Mouse (Mus musculus) midbrain, embryonic 14.5 days (tissue): Measurements from ENCODE around the gene Rccd1. TPM values are rescaled to one million over a fixed set of nuclear protein-coding genes. Genes with fewer than 3 reads are reported as not detected.
A peak's percentile ranks its signal among the peaks of the same experiment; 100 is the strongest.

Source experiments
- ATAC-seq: fragments of 200-750 bp; cut with Nextera tagmentation; 2 replicates; pipeline ENCODE4 v1.8.0; 2017; ENCODE audit warnings: moderate number of reproducible peaks, moderate library complexity; ENCODE audit not compliant: low FRiP score, low TSS enrichment
- DNase-seq: peaks from one replicate; pipeline ENCODE4 v3.0.0-alpha.2; 2015
- H3K27ac ChIP-seq: fragments of 300-500 bp; sonication (generic); replicated peaks from 2 replicates; pipeline ENCODE4 v1.5.1; 2014; ENCODE audit warnings: mild to moderate bottlenecking, low read depth, low read length, moderate library complexity
- H3K27me3 ChIP-seq: fragments of 300-500 bp; sonication (generic); 2 replicates; pipeline ENCODE4 v1.6.1; 2014; ENCODE audit warnings: low read length, control low read depth, mixed read lengths; ENCODE audit not compliant: control insufficient read depth, insufficient read depth
- H3K36me3 ChIP-seq: fragments of 300-500 bp; sonication (generic); 2 replicates; pipeline ENCODE4 v1.6.1; 2014; ENCODE audit warnings: low read length, control low read depth; ENCODE audit not compliant: control insufficient read depth, insufficient read depth
- H3K4me1 ChIP-seq: fragments of 300-500 bp; sonication (generic); 2 replicates; pipeline ENCODE4 v1.6.1; 2014; ENCODE audit warnings: mild to moderate bottlenecking, antibody characterized with exemption, low read length, control low read depth; ENCODE audit not compliant: control insufficient read depth, insufficient read depth
- H3K4me2 ChIP-seq: fragments of 300-500 bp; sonication (generic); 2 replicates; pipeline ENCODE4 v1.6.1; 2014; ENCODE audit warnings: mild to moderate bottlenecking, low read length, moderate library complexity
- H3K4me3 ChIP-seq: fragments of 300-500 bp; sonication (generic); replicated peaks from 2 replicates; pipeline ENCODE4 v1.5.1; 2014; ENCODE audit warnings: low read depth, low read length
- H3K9ac ChIP-seq: fragments of 300-500 bp; sonication (generic); replicated peaks from 2 replicates; pipeline ENCODE4 v1.6.1; 2014; ENCODE audit warnings: mild to moderate bottlenecking, low read length, moderate library complexity
- H3K9me3 ChIP-seq: fragments of 300-500 bp; sonication (generic); 2 replicates; pipeline ENCODE4 v1.6.1; 2016; ENCODE audit warnings: low read length, control low read depth, mixed read lengths; ENCODE audit not compliant: control insufficient read depth
- WGBS: fragments of 180-500 bp; shearing (Covaris S2); extraction: QIAGEN DNeasy Blood & Tissue Kit; methylation state at CpG from one replicate; pipeline ENCODE4 v1.1.7; 2014; 5-methylcytosine and 5-hydroxymethylcytosine counted together
- polyA plus RNA-seq: library from polyadenylated mRNA; unstranded; fragments of >200 nt; fragmentation: Nextera tagmentation; extraction: Ambion mirVana; gene quantifications from 2 replicates; pipeline ENCODE4 v1.2.1, GENCODE M21; 2014

Rccd1 gene
- 14.6 and 16.5 TPM in 2 replicates for polyA plus RNA-seq

DNA sequence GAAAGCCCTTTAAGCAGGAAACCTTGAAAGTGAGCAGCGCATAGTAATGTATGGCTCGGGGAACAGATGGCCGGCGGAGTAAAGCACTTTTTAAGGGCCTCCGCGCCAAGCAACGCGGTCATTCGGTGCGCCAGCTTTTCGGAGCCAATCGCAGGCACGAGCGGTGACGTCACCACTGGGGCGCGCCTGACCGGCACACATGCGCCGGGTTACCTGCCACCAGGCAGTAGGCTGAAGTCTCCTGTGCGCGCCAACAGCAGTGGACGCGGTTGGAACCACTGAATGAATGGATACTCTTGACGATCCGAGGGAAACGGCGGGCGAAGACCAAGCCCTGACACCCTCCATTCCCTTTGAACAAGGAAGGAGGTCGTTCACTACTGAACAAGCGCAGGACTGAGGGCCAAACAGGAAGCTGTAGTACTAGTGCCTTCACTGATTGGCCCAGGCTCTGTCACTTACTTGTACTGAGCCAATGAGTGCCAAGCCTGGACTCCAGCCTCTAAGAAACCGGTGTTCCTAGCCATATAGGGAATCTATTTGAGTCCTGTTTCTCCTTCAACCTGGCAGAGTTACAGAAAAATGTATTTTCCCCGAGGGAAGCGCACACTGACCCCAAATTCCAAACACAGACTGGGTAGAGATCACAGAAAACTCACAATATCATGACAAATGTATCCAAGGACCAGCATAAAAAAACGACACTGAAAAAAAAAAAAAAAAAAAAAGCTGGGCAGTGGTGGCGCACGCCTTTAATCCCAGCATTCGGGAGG is at the start of gene Rccd1:
Gene Rccd1 (minus strand): TSS at position 412 of the 773 bp plus-strand sequence.
- Histone ChIP-seq H3K9ac (peak within 1 kb of the TSS; percentile 64), H3K4me1 (peaks cover 9% of the 10 kb centered on the region), H3K36me3 (peaks cover 56% of the 10 kb centered on the region), H3K27me3 (no peaks in the 10 kb centered on the region), H3K4me2 (peak within 1 kb of the TSS; percentile 83), H3K9me3 (no peaks in the 10 kb centered on the region), H3K27ac (peak within 1 kb of the TSS; percentile 79), H3K4me3 (peak within 1 kb of the TSS; percentile 46)
- peak; percentile 99 for ATAC-seq
- DNase-seq: peak; percentile 97
- WGBS: 2% methylated on average over 38 of the region's 38 CpGs

DNA sequence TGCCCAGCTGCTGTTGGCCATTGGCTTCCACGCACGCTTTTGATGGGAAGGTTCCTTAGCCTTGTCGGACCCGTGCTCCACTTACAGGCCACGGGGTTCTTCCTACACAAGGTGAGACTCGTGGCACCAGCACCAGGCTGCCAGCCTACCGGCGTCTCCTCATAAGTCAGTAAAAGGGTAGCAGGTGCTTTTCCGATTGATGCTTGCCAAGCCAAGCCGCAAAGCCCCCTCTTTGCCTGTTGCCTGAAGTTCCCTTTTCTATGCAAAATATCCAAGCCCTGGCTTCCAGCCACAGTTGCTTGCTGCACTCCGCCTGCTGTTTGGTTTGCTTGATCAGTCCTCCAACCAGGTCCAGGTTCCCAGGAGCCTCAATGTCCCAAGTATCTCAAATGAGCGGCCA is 49.6 kb upstream of the Rccd1 start:
- no peak overlapping the region for H3K27ac ChIP-seq
- no peaks in the 10 kb centered on the region for H3K27me3 ChIP-seq
- DNase-seq (peak; percentile 27), ATAC-seq (no peak)
- no peaks in the 10 kb centered on the region for H3K9me3 ChIP-seq
- H3K36me3 ChIP-seq: no peaks in the 10 kb centered on the region
- peaks cover 14% of the 10 kb centered on the region for H3K4me1 ChIP-seq
- WGBS: 80% methylated on average over 12 of the region's 12 CpGs
- no peak overlapping the region for H3K4me3 ChIP-seq
- no peak overlapping the region for H3K4me2 ChIP-seq
- no peak overlapping the region for H3K9ac ChIP-seq

DNA sequence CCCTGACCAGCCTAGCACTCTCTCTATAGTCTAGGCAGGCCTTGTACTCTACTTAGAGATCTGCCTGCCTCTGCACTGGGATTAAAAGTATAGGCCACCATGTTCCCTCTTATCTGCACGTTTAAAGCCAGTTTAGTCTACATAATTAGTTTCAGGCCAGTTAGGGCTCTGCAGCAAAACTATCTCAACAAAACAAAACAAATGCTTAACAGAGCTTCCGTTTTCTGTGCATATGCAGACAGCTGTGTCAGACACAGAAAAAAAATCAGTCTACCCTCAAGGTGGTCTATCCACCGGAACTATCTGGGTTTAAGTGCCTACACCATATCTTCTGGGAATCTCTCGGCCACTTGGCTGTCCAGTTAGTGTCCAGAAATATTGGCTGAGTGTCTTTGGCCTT is 49.1 kb upstream of the Rccd1 start:
- Histone ChIP-seq H3K4me2 (no peak overlapping the region), H3K27me3 (no peaks in the 10 kb centered on the region), H3K4me1 (peaks cover 14% of the 10 kb centered on the region), H3K27ac (no peak overlapping the region), H3K9ac (no peak overlapping the region), H3K36me3 (peaks cover 4% of the 10 kb centered on the region), H3K4me3 (no peak overlapping the region), H3K9me3 (no peaks in the 10 kb centered on the region)
- no peak for DNase-seq
- WGBS: 84% methylated on average over 4 of the region's 4 CpGs
- no peak for ATAC-seq

DNA sequence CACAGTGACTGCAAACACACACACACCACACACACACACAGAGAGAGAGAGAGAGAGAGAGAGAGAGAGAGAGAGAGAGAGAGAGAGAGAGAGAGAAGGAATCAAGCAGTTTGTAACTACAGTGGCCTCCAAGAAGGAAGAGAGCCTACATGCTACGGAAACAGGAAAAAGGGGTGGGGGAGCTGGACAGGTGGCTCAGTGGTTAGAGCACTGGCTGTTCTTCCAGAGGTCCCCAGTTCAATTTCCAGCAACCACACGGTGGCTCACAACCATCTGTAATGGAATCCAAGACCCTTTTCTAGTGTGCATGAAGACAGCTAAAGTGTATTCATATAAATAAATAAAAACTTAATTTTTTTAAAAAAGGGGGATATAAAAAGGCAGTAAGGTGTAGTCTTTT is 48.4 kb upstream of the Rccd1 start:
- DNase-seq (no peak), ATAC-seq (no peak)
- Histone ChIP-seq H3K27ac (no peak overlapping the region), H3K9ac (no peak overlapping the region), H3K4me2 (no peak overlapping the region), H3K36me3 (peaks cover 11% of the 10 kb centered on the region), H3K9me3 (no peaks in the 10 kb centered on the region), H3K4me3 (no peak overlapping the region), H3K4me1 (peaks cover 14% of the 10 kb centered on the region), H3K27me3 (no peaks in the 10 kb centered on the region)
- 61% methylated on average over 2 of the region's 2 CpGs for WGBS

DNA sequence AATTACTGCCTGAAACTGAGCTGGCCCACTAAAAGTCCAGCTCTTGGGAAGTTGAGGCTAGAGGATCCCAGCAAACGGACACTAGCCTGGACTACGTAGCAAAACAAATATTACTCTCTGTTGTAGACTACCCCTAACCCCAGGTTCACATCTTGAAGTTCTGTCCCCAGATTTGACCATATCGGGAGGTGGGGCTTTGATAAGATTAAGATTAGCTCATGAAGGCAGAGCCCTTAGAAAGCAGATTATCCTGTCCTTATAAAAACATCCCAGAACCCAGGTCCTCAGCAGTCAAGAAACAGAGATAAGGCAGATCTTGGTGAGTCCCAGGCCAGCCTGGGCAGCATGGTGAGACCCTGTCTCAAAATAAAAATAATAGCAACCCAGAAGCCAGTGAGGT is 47.9 kb upstream of the Rccd1 start:
- peaks cover 14% of the 10 kb centered on the region for H3K4me1 ChIP-seq
- ATAC-seq (no peak), DNase-seq (no peak)
- no peak overlapping the region for H3K27ac ChIP-seq
- no peaks in the 10 kb centered on the region for H3K9me3 ChIP-seq
- no peak overlapping the region for H3K4me3 ChIP-seq
- H3K4me2 ChIP-seq: no peak overlapping the region
- H3K36me3 ChIP-seq: peaks cover 16% of the 10 kb centered on the region
- H3K27me3 ChIP-seq: no peaks in the 10 kb centered on the region
- WGBS: 86% methylated on average over 3 of the region's 3 CpGs
- H3K9ac ChIP-seq: no peak overlapping the region

DNA sequence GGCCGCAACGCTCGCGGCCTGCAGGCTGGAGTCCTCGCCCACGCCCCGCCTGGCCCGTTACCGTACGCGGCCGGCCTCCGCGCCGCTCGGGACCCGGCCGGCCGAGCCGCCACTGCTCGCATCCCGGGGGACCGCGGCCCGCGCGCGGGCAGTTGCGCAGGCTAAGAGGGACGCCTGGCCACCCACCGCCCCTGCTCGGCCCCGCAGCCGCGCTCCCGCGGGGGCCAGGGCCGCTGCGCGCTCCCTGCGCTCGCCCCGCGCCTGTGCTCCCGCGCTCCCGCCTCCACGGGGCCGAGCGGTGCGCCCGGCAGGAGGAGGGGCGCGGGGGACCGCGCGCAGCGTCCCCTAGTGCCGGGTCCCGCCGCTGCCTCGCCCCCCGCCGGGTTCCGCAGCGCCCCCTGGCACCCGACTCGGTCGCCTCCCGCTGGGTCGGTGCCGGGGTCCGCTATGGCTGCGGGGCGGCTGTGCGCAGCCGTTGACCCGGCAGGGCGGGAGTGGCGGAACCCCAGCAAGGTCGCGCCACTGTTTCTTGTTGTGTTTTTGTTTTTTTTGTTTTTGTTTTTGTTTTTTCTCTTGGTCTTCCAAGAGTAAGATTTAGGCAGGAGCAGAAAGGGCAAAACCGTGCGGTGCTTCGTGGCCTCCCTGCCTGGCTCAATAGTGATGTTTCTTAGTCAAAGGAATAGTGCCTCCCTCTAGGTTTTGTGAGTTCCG is 46.9 kb upstream of the Rccd1 start, which contains the start of gene Man2a2:
Gene Man2a2 (minus strand): TSS at position 335 of the 711 bp plus-strand sequence.
- under 1% methylated on average over 85 of the region's 86 CpGs for WGBS
- H3K4me1 ChIP-seq: peaks cover 14% of the 10 kb centered on the region
- peak within 1 kb of the TSS; percentile 86 for H3K9ac ChIP-seq
- no peaks in the 10 kb centered on the region for H3K27me3 ChIP-seq
- no peaks in the 10 kb centered on the region for H3K9me3 ChIP-seq
- H3K27ac ChIP-seq: peak within 1 kb of the TSS; percentile 82
- H3K4me3 ChIP-seq: peak within 1 kb of the TSS; percentile 76
- peaks cover 25% of the 10 kb centered on the region for H3K36me3 ChIP-seq
- H3K4me2 ChIP-seq: peak within 1 kb of the TSS; percentile 75
- ATAC-seq: peak; percentile 71
- DNase-seq: peak; percentile 92

DNA sequence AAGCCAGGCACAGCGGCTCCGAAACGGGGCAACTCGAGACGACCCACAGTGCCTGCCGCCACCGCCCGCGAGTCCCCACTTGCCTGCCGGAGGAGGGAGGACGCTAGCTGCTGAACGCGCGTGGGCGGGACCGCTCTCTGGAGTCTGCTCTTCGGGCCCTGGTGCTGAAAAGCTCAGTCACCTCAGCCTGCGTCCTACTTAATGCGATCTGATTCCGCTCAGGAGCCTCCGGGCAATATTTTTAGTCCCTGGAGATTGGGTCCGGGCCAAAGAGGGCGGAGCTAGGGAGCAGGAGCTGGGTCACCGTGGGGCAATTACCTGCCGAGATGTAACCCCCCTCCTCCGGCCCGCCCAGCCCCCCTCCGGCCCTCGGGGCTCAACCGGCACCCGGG is 46.4 kb upstream of the Rccd1 start:
- Histone ChIP-seq H3K9ac (peak overlapping the region; percentile 86), H3K4me2 (peak overlapping the region; percentile 75), H3K27me3 (no peaks in the 10 kb centered on the region), H3K9me3 (no peaks in the 10 kb centered on the region), H3K27ac (peak overlapping the region; percentile 82), H3K4me3 (peak overlapping the region; percentile 76), H3K36me3 (peaks cover 31% of the 10 kb centered on the region), H3K4me1 (peaks cover 14% of the 10 kb centered on the region)
- DNase-seq (peak; percentile 81), ATAC-seq (peak; percentile 69)
- WGBS: under 1% methylated on average over 31 of the region's 31 CpGs

DNA sequence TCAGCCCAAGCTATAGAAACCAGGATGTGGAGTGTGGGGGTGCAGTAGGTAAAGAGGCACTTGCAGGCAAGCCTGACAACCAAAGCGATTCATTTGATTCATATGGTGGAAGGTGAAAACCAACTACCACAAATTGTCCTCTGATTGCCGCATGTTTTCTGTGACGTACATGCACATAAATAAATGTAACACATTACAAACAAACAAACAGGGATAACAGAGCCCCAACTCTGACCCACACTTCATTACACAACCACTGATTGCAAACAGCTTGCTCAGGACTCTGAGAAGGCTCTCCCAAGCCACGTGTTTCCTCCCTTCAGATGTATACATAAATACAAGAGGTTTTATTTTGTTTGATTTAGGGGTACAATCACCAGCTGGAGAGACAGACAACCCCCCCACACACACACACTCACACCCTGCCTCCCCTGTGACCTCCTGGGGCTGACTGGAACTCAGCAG is 45.7 kb upstream of the Rccd1 start:
- Histone ChIP-seq H3K36me3 (peaks cover 31% of the 10 kb centered on the region), H3K4me1 (peaks cover 14% of the 10 kb centered on the region), H3K9ac (peak overlapping the region; percentile 86), H3K27me3 (no peaks in the 10 kb centered on the region), H3K4me3 (peak overlapping the region; percentile 76), H3K4me2 (peak overlapping the region; percentile 75), H3K27ac (no peak overlapping the region), H3K9me3 (no peaks in the 10 kb centered on the region)
- 59% methylated on average over 4 of the region's 4 CpGs for WGBS
- DNase-seq (peak; percentile 23), ATAC-seq (no peak)
